Mouse (Mus musculus): ENCODE results near the gene 1810013L24Rik.

GRCm38 (mm10) chr16:8784753-8785152 is 45.1 kb upstream of the 1810013L24Rik start:
- TF ChIP-seq ELF1 (IDR thresholded peaks at IDR 0.05; ENCODE audit: low read depth, low read length) (no peak), MAX (IDR thresholded peaks at IDR 0.05; ENCODE audit: low read length) (no peak), ZC3H11A (IDR thresholded peaks at IDR 0.05; ENCODE audit: low read depth, low read length) (no peak), EP300 (IDR thresholded peaks at IDR 0.05; ENCODE audit: low read length) (no peak), SIN3A (IDR thresholded peaks at IDR 0.05; ENCODE audit: low read length) (no peak), ZKSCAN1 (IDR thresholded peaks at IDR 0.05; ENCODE audit: borderline replicate concordance, low read depth, low read length) (no peak), GABPA (IDR thresholded peaks at IDR 0.05; ENCODE audit: insufficient replicate concordance, low read depth, low read length) (no peak), SMC3 (IDR thresholded peaks at IDR 0.05; ENCODE audit: low read depth, low read length) (no peak), POLR2A (IDR thresholded peaks at IDR 0.05; ENCODE audit: low read depth, low read length) (no peak), ETS1 (conservative IDR thresholded peaks at IDR 0.05; ENCODE audit: low read depth, low read length) (no peak), CTCF (conservative IDR thresholded peaks at IDR 0.05 in 1 of 2, IDR thresholded peaks at IDR 0.05 in 1 of 2; ENCODE audit: low read depth in 2 of 2, low read length in 2 of 2) (no peak), TCF12 (IDR thresholded peaks at IDR 0.05; ENCODE audit: low read depth, low read length) (no peak), RCOR1 (conservative IDR thresholded peaks at IDR 0.05; ENCODE audit: low read depth, low read length) (no peak)
